Mouse (Mus musculus): Measurements from ENCODE around the gene Zic5.

- TF ChIP-seq EP300 (IDR thresholded peaks at IDR 0.05; ENCODE audit: low read depth) (no peak), CTCF (IDR thresholded peaks at IDR 0.05; ENCODE audit: low read depth) (no peak)
Measured at GRCm38 (mm10) chr14:122432558-122432957, 32.9 kb downstream of the Zic5 start.

Data from liver, postnatal 0 days (tissue).